Mouse (Mus musculus) cortical plate, adult 2 months (tissue): ENCODE data around the gene Rbmx2. TPM values are rescaled to one million over a fixed set of nuclear protein-coding genes. Genes with fewer than 3 reads are reported as not detected.

Experiments used
- H3K27ac ChIP-seq: fragments of 200-500 bp; 2 replicates; pipeline ENCODE4 v1.5.1; 2012; ENCODE audit warnings: low read length, control low read depth, inconsistent platforms; ENCODE audit not compliant: insufficient read depth
- H3K4me1 ChIP-seq: fragments of 200-500 bp; 2 replicates; pipeline ENCODE4 v1.6.1; 2011; ENCODE audit warnings: low read length; ENCODE audit not compliant: control insufficient read depth, insufficient read depth
- H3K4me3 ChIP-seq: fragments of 200-500 bp; 2 replicates; pipeline ENCODE4 v1.5.1; 2011; ENCODE audit warnings: mild to moderate bottlenecking, low read length, control low read depth; ENCODE audit not compliant: insufficient read depth
- CTCF ChIP-seq: fragments of 200-500 bp; IDR thresholded peaks from 2 replicates; pipeline ENCODE4 v1.5.1; 2011; ENCODE audit warnings: mild to moderate bottlenecking, control low read depth, low read length; ENCODE audit not compliant: insufficient read depth; ENCODE audit errors: extremely low read depth
- POLR2A ChIP-seq: fragments of 200-500 bp; IDR thresholded peaks from 2 replicates; pipeline ENCODE4 v1.6.1; 2011; ENCODE audit warnings: mild to moderate bottlenecking, low read length, control low read depth; ENCODE audit not compliant: insufficient read depth; ENCODE audit errors: extremely low read depth
- polyA plus RNA-seq: library from polyadenylated mRNA; depleted of rRNA; stranded (reverse); fragments of >200 nt; gene quantifications from 2 replicates; pipeline ENCODE4 v1.2.3, GENCODE M21; 2012; rRNA removed

Rbmx2 gene
- 7.5 and 7.6 TPM in 2 replicates for polyA plus RNA-seq

GRCm38 (mm10) chrX:48694864-48695371 lies at the start of gene Rbmx2:
TSS of gene Rbmx2 (plus strand) at chrX:48695004.
- no peaks in the 10 kb centered on the region for H3K4me1 ChIP-seq
- TF ChIP-seq POLR2A, result peak; percentile 48; the same call in 1 of the 2 replicates
- no peak for TF ChIP-seq CTCF
- no peak within 1 kb of the TSS for H3K27ac ChIP-seq
- H3K4me3 ChIP-seq, result peak within 1 kb of the TSS; percentile 51

GRCm38 (mm10) chrX:48666807-48667206 lies 28.0 kb upstream of the Rbmx2 start:
- no peak overlapping the region for H3K4me3 ChIP-seq
- no peak overlapping the region for H3K27ac ChIP-seq
- no peaks in the 10 kb centered on the region for H3K4me1 ChIP-seq
- no peak for TF ChIP-seq CTCF
- TF ChIP-seq POLR2A, result no peak

GRCm38 (mm10) chrX:48669588-48669987 lies 25.2 kb upstream of the Rbmx2 start:
- TF ChIP-seq POLR2A (no peak), CTCF (no peak)
- H3K4me1 ChIP-seq, result no peaks in the 10 kb centered on the region
- no peak overlapping the region for H3K4me3 ChIP-seq
- H3K27ac ChIP-seq, result no peak overlapping the region

- TF ChIP-seq POLR2A, result no peak
- TF ChIP-seq CTCF, result no peak
- H3K27ac ChIP-seq, result no peak overlapping the region
- H3K4me3 ChIP-seq, result no peak overlapping the region
- no peaks in the 10 kb centered on the region for H3K4me1 ChIP-seq
These were observed 23.1 kb upstream of the Rbmx2 start for GRCm38 (mm10) chrX:48671714-48672113.

- TF ChIP-seq POLR2A (no peak), CTCF (no peak)
- Histone ChIP-seq H3K4me3 (no peak within 1 kb of the TSS), H3K4me1 (no peaks in the 10 kb centered on the region), H3K27ac (no peak within 1 kb of the TSS)
These were observed 20.6 kb upstream of the Rbmx2 start, which contains the start of gene Gpr119 for GRCm38 (mm10) chrX:48674171-48674570. TSS of gene Gpr119 (minus strand) at chrX:48674478.

- no peaks in the 10 kb centered on the region for H3K4me1 ChIP-seq
- H3K27ac ChIP-seq, result no peak overlapping the region
- TF ChIP-seq CTCF (peak; percentile 50), POLR2A (no peak)
- H3K4me3 ChIP-seq, result no peak overlapping the region
These were observed 11.4 kb upstream of the Rbmx2 start for GRCm38 (mm10) chrX:48683451-48683850.

- TF ChIP-seq POLR2A (no peak), CTCF (no peak)
- Histone ChIP-seq H3K4me3 (no peak overlapping the region), H3K4me1 (no peaks in the 10 kb centered on the region), H3K27ac (no peak overlapping the region)
These were observed 10.9 kb upstream of the Rbmx2 start for GRCm38 (mm10) chrX:48683857-48684256.

- Histone ChIP-seq H3K4me1 (no peaks in the 10 kb centered on the region), H3K27ac (no peak overlapping the region), H3K4me3 (peak overlapping the region; percentile 51)
- TF ChIP-seq CTCF (no peak), POLR2A (no peak)
These were observed 344 bp upstream of the Rbmx2 start for GRCm38 (mm10) chrX:48694460-48694859.

- Histone ChIP-seq H3K4me3 (no peak overlapping the region), H3K27ac (no peak overlapping the region), H3K4me1 (no peaks in the 10 kb centered on the region)
- no peak for TF ChIP-seq POLR2A
- no peak for TF ChIP-seq CTCF
These were observed 14.9 kb downstream of the Rbmx2 start for GRCm38 (mm10) chrX:48709701-48710100.

GRCm38 (mm10) chrX:48712846-48713245 lies 18.0 kb downstream of the Rbmx2 start:
- no peak overlapping the region for H3K27ac ChIP-seq
- TF ChIP-seq POLR2A (no peak), CTCF (no peak)
- H3K4me1 ChIP-seq, result no peaks in the 10 kb centered on the region
- no peak overlapping the region for H3K4me3 ChIP-seq
